Mouse (Mus musculus) thymus, postnatal 25 days (tissue): ENCODE results near the gene Mrgpra4.

Source experiments
- DNase-seq: peaks from one replicate; pipeline ENCODE4 v3.0.0; 2022

The Mrgpra4 gene

GRCm38 (mm10) chr7:47981995-47982394 is at the start of gene Mrgpra4:
Gene Mrgpra4 (minus strand): TSS chr7:47982095.
- no peak for DNase-seq

GRCm38 (mm10) chr7:48027497-48027896 is 45.6 kb upstream of the Mrgpra4 start, which contains the start of gene Mrgprx1:
Gene Mrgprx1 (minus strand): TSS chr7:48027597.
- no peak for DNase-seq

GRCm38 (mm10) chr7:48017874-48018273 is 36.0 kb upstream of the Mrgpra4 start:
- no peak for DNase-seq

GRCm38 (mm10) chr7:47995689-47996088 is 13.8 kb upstream of the Mrgpra4 start:
- no peak for DNase-seq

GRCm38 (mm10) chr7:47986752-47987151 is 4.9 kb upstream of the Mrgpra4 start:
- DNase-seq, result no peak
